Mouse (Mus musculus) testis, postnatal 14 days (tissue): ENCODE results near the gene Mtss1l.

Source experiments
- DNase-seq: peaks from one replicate; pipeline ENCODE4 v3.0.0; 2021; ENCODE audit warnings: low spot score

The Mtss1l gene

DNA sequence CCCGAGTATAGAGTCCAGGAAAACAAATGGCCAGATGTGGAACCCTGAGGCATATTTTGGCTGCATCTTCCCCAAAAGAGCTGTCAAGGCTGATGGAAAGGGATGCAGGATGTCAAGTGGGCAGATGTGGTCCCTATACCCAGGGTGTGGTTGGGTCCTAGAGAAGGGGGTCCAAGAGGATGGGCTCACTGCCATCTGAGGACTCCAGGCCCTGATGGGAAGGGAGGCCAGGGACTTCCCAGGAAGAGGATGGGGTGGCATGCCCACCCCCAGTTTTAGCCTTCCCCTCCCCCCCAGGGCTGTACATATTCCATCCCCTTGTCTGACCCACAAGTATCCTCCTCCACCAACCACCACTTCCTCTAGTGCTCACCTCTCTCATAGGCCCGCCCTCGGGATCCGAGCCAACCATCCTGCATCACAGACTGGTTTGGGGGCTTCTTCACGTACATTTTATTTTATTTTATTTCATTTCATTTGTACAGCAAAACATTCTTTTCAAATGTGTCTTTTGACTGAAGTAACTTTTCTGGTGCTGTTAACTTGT is 19.4 kb downstream of the Mtss1l start:
- DNase-seq = no peak

DNA sequence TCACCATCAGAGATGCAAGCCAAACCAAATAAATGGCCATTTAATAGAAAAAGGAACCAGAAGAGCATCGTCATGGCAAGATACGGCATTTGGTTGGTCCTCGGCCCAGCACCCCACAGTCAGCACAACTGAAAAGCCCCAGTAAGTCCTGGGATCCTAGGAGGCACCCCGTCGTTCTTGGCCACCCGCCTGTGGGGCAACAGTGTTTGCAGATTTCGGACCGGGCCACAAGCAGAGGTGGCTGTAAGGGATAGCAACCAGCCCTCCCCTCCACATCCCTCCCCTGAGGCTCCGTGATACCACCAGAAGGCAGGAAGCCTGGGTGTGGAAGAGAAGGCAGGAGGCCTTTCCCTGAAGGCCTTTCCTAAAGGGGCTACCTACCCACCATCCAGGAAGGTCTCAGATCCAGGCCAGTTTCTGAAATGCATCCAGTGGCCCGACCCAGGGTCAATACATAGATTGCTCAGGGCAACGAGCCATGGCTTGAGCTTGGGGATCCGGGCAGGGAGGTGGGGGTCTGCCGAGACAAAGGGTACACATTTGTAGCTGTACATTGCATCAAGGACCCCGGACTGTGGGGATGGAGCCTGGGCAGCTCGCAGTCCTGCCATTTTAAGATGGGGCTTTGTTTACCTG is 20.7 kb downstream of the Mtss1l start:
- DNase-seq = no peak

DNA sequence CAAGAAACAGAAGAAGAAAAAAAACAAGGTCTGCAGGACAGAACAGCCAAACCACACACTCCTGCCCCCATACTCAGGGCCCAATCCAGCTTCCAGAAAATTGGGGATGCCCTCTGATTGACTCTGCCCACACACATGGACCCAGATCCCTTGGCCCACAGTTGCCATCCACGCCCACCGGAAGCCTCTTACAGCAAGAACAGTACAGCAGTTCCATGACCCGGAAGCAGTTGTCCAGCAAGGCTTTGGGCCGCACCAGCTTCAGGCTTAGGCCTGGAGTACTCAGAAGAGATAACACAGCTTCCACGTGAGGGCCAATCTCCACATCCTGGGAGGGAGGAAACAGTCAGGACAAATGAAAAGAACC is 21.2 kb downstream of the Mtss1l start:
- DNase-seq = no peak

DNA sequence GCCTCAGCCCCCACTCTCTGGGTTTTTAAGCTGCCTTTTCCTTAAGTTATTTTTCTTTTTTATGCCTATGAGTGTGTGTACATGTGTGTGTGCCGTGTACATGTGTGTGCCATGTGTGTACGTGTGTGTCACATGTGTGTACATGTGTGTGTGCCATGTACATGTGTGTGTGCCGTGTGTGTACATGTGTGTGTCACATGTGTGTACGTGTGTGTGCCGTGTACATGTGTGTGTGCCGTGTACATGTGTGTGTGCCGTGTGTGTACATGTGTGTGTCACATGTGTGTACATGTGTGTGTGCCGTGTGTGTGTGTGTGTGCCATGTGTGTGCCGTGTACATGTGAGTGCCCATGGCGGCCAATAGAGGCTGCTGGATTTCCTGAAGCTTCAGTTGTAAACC is 23.9 kb downstream of the Mtss1l start:
- no peak for DNase-seq

DNA sequence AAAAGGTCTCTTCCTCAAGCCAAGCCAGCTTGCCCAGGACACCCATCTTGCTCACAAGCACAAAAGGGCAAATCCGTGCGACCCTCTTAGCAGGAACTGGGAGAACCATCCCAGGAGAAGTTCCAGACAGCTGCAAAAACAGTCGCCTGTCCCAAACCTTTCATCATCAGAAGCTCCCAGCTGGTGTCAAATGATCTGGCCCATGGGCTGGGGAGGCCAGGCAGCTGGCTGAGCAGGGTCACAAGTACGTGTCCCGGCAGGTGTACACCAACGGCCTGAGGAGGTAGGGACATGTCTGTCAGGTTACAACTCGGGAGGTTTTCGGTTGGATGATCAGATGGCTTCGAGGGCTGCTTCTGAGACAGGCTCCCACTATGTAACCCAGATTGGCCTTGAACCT is 25.4 kb downstream of the Mtss1l start:
- no peak for DNase-seq

DNA sequence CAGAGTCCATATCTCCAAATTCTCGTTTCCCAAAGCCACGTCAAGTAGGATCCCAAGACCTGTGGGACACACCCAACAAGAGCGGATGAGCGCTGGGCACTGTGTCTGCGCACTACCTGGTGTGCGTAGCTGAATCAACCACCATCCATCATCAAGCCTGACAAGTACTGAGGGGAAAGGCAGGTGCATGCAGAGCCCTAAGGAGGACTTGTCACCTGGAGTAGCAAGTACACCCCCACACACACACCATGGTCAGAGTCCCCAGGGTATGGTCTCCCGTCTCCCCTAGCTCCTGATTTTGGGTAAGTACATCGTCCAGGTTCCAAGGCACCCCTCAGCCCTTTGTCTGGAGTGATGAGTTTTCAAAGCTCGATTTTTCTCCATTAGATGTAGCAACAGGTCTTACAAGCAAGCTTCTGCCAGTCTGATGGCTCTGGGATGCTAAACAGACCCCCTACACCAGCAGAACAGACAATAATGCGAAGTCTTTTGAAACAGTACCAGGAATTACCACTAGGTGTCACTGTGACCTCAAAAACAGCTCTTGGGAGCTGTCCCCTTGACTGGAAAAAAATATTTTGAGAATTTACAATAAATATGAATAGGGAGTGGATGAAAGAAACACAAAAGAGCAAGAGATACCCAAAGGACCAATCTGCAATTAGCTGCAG is 28.4 kb downstream of the Mtss1l start:
- no peak for DNase-seq

DNA sequence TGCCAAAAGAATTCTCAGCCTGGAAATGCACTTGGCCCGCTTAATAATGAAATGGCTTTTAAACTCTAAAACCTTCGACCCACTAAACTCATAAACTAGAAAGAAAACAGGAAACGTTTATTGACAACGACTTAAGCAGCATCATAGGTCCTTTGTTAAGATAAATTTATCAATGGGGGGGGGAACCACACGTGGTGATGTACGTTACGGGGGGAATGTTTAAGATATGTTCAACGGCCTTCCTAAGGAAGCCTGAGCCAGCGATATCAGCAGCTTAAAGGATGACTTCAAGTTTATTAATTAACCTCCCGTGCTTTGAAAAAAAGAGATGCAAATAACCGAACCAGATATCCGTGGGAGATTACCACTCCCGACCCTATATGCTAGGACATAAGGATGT is 29.0 kb downstream of the Mtss1l start:
- no peak for DNase-seq

DNA sequence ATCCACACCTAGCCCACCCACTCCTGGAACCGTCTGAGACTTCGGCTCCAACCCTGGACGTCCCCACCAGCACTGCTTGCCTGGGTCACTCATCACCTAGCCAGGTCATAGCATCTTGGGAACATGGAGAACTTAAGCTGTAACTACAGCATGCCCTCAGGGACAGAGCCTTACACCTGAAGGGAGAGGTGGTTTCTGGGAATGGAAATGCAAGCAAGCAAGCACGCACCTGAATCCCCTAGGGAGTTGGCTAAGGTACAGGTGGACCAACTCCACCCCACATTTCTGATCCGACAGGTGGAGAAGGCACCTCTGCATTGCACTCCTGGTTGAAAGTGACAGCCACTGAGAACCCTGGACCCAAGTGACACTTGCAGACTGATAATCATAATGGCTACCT is 30.2 kb downstream of the Mtss1l start:
- no peak for DNase-seq

DNA sequence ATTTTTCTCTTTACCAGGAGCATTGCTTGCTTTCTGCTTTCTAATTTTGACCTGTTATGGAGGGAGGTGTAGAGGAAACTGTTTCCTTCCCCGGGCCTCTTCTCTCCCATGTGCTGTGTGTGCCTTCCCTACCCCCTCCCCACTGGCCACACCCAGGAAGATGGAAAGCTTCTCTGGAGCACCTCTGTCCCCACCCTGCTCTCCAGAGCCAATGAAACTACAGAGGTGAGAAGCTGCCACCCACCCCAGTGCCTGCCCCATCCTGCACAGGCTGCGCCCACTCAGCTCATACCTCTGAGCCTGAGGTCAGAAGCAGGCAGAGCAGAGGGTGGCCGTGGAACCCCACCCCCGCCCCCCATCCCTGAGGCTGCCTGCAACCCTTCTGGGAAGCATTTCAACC is 33.4 kb downstream of the Mtss1l start:
- no peak for DNase-seq

DNA sequence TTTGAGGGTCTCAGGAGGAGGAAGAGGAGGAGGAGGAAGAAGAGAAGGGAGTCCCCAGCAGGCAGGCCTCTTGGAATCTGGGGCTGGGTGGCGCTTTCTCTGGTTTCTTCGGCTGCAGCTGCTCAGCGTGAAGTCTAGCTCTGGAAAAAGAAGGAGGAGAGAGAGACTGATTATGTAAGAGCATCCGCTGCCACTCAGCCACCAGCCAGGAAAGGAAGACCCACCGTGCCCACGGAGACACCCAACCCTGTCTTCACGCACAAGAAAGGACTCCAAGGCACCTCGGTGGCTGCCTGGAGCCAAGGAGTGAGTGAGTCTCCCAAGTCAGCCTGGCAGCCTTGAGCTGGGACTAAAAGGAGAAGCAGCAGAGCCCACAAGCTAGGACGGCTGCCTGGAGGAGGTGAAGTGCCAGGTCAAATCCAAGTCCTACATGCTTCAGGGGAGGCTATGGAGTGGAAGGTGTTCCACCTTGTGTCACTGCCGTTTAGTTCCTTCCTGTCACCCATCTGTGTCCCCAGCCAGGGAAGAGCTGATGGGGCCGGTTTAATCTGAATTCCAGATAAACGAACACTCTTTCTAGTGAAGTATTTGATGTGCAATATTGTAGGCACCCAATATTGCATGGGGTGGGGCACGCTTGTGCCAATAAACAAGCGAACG is 34.4 kb downstream of the Mtss1l start:
- DNase-seq = no peak

DNA sequence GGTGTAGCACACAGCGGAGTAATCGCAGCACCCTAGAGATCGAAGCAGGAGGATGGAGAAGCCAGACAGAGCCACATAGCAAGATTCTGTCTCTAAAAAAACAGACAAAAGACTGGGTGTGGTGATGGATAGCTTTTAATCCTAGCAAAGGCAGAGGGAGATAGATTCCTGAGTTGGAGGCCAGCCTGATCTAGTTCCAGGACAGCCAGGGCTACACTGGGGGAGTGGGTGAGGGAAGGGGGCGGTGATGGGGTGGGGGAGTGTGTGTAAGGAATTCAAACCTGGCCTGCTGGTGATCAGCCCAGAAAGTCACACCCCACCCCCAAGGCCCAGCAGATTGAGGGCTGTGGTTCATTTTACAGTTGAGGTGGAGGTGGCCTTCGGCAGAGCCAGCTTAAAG is 34.9 kb downstream of the Mtss1l start:
- no peak for DNase-seq

DNA sequence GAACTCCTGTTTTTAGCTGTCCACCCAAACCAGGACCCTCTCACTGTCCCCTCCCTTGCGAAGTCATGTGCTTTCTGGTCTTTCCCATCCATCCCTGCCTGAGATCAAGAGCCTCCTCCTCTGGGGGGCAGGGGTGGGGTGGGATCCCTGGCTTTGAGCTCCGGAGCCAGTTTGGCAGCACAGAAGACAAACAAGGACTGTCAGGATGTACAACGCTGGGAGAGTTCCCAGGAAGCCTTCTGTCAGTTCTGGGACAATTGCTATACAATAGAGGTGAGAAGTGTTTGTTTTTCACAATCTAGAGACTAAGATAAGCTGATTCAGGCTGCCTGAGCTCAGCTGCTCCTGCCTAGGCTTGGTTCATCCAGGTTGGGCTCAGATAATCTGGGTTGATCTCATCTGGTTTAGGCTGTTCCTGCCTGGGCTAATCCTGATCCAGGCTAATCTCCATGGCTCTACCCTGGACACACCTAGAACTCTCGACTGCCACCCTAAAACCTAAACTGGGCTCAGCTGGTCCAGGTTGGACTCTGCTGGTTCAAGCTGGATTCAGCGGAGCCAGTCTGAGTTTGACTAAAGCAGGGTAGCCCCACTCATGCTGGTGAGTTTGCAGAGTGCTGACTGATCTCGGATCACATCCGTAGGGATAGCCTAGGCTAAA is 39.1 kb downstream of the Mtss1l start:
- DNase-seq = no peak

DNA sequence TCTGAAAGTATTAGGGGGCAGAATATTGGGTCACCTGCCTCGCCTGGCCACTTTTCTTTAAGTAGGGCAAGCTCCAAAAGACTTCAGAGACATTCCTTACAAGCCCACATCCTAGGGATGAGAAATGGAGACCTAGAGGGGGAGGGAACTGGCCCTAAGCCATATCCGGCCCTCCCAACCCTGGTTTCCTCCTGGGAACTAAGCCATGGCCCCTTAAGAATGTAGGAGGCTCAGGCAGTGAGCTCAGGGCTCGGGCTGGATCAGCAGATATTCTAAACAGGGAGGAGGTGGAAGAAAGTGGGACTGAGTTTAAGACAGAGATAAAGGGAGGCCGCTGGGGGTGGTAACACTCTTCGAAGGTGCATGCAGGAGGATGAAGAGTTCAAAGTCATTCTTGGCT is 39.9 kb downstream of the Mtss1l start:
- no peak for DNase-seq

DNA sequence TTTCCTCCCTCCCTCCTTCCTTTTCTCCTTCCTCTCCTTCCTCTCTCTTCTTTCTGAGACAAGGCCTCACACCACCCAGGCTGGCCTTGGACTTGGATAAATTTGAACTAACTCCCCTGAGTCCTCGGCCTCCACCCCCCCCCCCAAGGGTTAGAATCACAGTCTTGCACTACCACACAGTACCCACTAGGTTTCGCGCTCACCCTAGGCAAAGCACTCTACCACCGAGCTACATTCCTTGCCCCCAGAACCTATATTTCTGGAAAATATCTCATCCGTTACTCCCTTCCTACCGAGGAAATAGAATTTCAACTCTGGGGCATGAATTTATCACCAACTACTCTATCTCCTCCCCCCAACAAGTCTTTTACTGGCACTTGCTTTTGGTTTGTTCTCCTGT is 40.7 kb downstream of the Mtss1l start:
- no peak for DNase-seq

DNA sequence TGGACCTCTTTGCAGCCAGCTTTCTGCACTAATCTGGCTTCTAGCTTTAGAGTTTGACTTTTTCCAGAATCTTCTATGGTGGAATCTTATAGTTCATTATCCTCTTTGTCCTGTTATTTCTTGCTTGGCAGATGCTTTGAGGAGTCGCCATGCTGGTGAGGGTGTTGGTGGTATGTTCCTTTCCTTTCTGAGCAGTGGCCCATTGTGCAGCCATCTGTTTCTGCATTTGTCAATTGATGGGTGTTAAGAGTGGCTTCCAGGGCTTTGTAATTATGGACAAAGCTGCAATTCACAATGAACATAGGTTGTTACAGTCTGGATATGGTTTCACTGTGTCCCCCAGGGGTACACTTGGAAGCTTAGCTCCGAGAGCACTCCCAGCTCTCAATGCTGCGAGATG is 43.4 kb downstream of the Mtss1l start:
- no peak for DNase-seq

DNA sequence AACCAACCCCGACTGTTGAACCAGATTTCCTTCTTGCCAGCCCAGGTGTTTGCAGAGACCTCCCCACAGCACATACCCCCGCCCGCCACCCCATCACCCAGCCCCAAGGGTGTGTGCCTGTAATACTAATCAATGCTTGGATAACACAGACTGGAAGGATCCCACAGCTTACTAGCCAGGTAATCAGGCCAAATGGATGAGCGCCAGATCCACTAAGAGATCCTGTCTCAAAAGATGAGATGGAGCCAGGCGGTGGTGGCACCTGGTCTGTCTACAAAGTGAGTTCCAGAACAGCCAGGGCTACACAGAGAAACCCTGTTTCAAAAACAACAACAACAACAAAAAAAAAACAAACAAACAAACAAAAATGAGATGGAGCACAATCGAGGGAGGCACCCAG is 46.0 kb downstream of the Mtss1l start:
- no peak for DNase-seq

DNA sequence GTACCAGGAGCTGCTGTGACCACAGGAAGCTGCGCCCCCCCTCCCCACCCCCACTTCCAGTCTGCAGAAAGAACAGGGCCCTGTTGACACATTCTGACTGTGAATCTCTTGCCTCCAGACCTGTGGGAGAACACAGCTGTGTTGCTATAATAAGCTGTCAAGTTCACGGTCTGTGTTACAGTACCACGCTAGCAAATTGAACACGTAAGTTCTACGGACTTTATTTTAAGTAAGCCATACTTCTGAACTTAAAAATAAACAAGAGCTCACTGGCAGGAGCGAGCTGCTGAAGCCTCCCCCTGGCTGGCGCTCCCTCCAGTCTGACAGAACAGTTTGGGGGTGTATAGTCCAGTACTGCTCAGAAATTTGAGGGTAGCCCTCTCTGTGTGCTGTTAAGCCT is 51.2 kb downstream of the Mtss1l start:
- no peak for DNase-seq

DNA sequence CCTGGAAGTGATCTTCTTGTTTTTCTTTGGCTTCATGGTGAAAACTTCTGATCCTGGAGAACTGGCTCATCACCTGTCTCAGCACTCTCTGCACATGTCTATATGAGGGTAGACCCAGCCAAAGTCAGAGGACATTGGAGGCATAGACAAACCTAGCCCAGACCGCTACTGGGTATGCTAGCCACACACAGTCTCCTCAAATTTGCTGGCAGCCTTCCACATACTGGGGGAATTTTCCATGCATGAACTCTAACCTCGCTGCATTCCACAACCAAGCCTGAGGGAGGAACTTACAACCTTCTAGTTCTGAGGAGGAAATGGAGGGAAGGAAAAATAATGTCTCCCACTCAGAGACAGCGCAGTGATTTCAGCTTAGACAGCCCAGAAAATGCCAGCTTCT is 52.8 kb downstream of the Mtss1l start:
- no peak for DNase-seq

DNA sequence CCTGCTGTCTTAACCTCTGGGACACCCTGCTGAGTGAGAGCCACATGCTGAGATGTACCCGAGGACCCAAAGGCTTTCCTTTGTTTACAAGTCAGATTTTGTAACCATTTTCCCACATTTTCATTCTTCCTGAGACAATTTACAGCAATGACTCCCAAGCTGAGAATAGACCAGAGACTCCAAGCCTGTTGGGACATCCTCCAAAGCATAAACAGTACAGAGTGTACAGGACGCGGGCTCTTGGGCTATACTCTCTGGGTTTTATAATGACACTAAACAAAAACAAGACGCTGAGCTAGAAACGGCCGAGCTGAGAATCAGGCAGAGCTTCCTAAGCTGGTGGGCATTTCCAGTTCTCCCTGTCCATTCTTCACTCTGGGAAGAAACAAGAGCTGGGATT is 53.4 kb downstream of the Mtss1l start:
- DNase-seq = no peak

DNA sequence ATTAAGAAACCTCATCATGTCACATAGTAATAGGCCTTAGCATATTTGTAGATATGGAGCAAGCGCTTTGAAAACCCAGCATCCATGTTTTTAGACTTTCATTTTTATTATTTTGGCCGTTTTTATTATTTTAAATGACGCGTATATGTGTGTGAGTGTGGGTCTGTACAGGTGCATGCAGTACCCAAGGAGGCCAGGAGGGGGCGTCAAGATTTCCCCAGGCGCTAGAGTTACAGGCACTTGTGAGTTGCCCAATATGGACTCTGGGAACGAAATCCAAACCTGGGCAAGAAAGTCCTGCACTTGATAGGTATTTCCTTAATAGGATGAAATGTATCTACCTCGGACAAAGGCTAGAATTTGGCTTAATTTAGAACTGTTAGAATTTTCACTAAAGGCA is 54.0 kb downstream of the Mtss1l start:
- peak; percentile 41 for DNase-seq

DNA sequence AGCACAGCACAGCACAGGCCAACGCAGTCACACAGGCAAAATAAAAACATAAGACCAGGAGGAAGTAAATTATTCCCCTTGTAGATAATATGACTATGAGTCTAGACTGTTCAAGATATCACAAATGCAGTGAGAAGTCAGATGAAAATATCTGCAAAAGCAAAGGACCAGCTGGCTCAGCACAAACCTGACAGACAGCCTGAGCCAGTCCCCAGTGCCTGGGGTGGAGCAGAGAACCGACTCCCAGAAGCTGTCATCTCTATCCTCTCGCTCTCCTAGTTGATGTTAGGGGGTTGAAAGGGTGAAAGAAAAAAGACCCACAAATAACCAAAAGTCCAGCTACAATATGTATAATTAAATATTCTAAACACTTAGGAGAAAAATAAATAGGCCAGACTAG is 54.4 kb downstream of the Mtss1l start:
- DNase-seq = no peak

DNA sequence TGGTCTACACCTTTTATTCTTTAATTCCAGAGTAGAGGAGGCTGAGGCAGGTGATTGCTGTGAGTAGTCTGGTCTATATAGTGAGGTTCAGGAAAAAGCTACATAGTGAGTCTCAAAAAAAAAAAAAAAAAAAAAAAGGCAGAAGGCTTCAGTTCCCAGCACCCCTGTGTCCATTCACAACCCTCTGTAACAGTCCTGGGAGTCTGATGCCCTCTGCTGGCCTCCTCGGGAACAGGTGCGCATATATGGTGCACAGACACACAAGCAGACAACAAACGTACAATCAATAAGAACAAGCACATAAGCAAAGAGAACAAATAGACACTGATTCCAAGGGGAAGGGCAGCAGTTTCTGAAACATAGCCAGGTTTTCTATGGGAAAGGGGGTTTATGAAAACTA is 55.1 kb downstream of the Mtss1l start:
- DNase-seq = no peak
